Mouse (Mus musculus) inflammation-experienced regulatory T-cells (primary cell): ENCODE results near the gene Eif2b2. TPM values are rescaled to one million over a fixed set of nuclear protein-coding genes. Genes with fewer than 3 reads are reported as not detected.

Source experiments
- polyA plus RNA-seq, 2 experiments: library from polyadenylated mRNA; unstranded; fragments of 100-300 nt; shearing (Covaris generic); gene quantifications; one replicate each; pipeline ENCODE4 v1.2.1; 2017

Eif2b2 gene
- 100 to 1,000 TPM; 102 to 115 TPM for polyA plus RNA-seq

GRCm38 (mm10) chr12:85219236-85219904 lies at the start of gene Eif2b2:
Gene Eif2b2 (plus strand): TSS chr12:85219481.

GRCm38 (mm10) chr12:85177740-85178239 lies 41.5 kb upstream of the Eif2b2 start, which contains the start of gene Pgf:
Gene Pgf (minus strand): TSS chr12:85177790.

GRCm38 (mm10) chr12:85270319-85270718 lies 51.0 kb downstream of the Eif2b2 start, which contains the start of gene Mlh3:
Gene Mlh3 (minus strand): TSS chr12:85270599.

Other genes starting within 250 kb of the Eif2b2 start
- gene Fcf1, start 248.6 kb upstream of the Eif2b2 start, polyA plus RNA-seq, result 100 to 1,000 TPM; 117 to 119 TPM
- gene Arel1, start 248.6 kb upstream of the Eif2b2 start, polyA plus RNA-seq, result 10 to 100 TPM; 39.3 to 42.5 TPM
- gene Ylpm1, start 223.2 kb upstream of the Eif2b2 start, polyA plus RNA-seq, result 10 to 100 TPM; 26.3 to 34.8 TPM
- 1 to 10 TPM; 4.9 to 6.6 TPM for gene Prox2, start 108.7 kb upstream of the Eif2b2 start, polyA plus RNA-seq
- 100 to 1,000 TPM in 1 of 2 experiments, 10 to 100 TPM in 1; 96.3 to 110 TPM for gene Dlst, start 108.6 kb upstream of the Eif2b2 start, polyA plus RNA-seq
- 1 to 10 TPM in 1 of 2 experiments, under 1 TPM in 1; 0.53 to 1.4 TPM for gene Rps6kl1, start 68.2 kb upstream of the Eif2b2 start, polyA plus RNA-seq
- under 1 TPM in 1 of 2 experiments, not detected in 1; 0.59 TPM for gene Pgf, start 41.7 kb upstream of the Eif2b2 start, polyA plus RNA-seq
- 10 to 100 TPM in 1 of 2 experiments, 1 to 10 TPM in 1; 9.0 to 11.1 TPM for gene Mlh3, start 51.1 kb downstream of the Eif2b2 start, polyA plus RNA-seq
- 10 to 100 TPM; 46.4 to 92.5 TPM for gene Acyp1, start 69.0 kb downstream of the Eif2b2 start, polyA plus RNA-seq
- gene Zc2hc1c, start 69.1 kb downstream of the Eif2b2 start, polyA plus RNA-seq, result under 1 TPM in 1 of 2 experiments, not detected in 1; 0.58 TPM
- 10 to 100 TPM; 26.4 to 32.2 TPM for gene Nek9, start 119.9 kb downstream of the Eif2b2 start, polyA plus RNA-seq
- 100 to 1,000 TPM; 140 to 162 TPM for gene Tmed10, start 155.4 kb downstream of the Eif2b2 start, polyA plus RNA-seq